Mouse (Mus musculus): ENCODE measurements at regions not wholly inside any gene's neighbourhood (a gene's known extent, or its start where the extent isn't known, plus 50 kb on each side); places are given as distances from the start of the nearest gene placed in this dataset.
A peak's percentile ranks its signal among the peaks of the same experiment; 100 is the strongest.

- no peak overlapping the region for H3K4me3 ChIP-seq (ENCODE audit: low read length)
- H3K4me1 ChIP-seq (ENCODE audit: control insufficient read depth, insufficient read depth, low read length): peaks cover 5% of the 10 kb centered on the region; the same call in 1 of the 2 replicates
- H3K9ac ChIP-seq (ENCODE audit: low read depth, low read length): no peak overlapping the region
- no peaks in the 10 kb centered on the region for H3K36me3 ChIP-seq (ENCODE audit: control insufficient read depth, insufficient read depth, low read length)
- ATAC-seq (ENCODE audit: low FRiP score, low TSS enrichment): peak; percentile 75
- H3K4me2 ChIP-seq (replicated peaks; ENCODE audit: low read depth, low read length): peak overlapping the region; percentile 4
- peak overlapping the region; percentile 48; the same call in 1 of the 2 replicates for H3K27ac ChIP-seq (ENCODE audit: low read depth, low read length)
- no peaks in the 10 kb centered on the region for H3K27me3 ChIP-seq (ENCODE audit: control insufficient read depth, insufficient read depth, low read length)
- 7% methylated on average over 11 of the region's 11 CpGs for WGBS
- no peaks in the 10 kb centered on the region for H3K9me3 ChIP-seq (ENCODE audit: control insufficient read depth, low read length)
These were observed 203.0 kb downstream of the Csl start for GRCm38 (mm10) chr10:99556353-99557036.

GRCm38 (mm10) chr10:99558656-99559055, 200.8 kb downstream of the Csl start:
- Histone ChIP-seq H3K4me1 (ENCODE audit: control insufficient read depth, insufficient read depth, low read length) (peaks cover 5% of the 10 kb centered on the region; the same call in 1 of the 2 replicates), H3K9ac (ENCODE audit: low read depth, low read length) (no peak overlapping the region), H3K4me3 (ENCODE audit: low read length) (no peak overlapping the region), H3K4me2 (replicated peaks; ENCODE audit: low read depth, low read length) (no peak overlapping the region), H3K36me3 (ENCODE audit: control insufficient read depth, insufficient read depth, low read length) (no peaks in the 10 kb centered on the region), H3K9me3 (ENCODE audit: control insufficient read depth, low read length) (no peaks in the 10 kb centered on the region), H3K27ac (ENCODE audit: low read depth, low read length) (no peak overlapping the region), H3K27me3 (ENCODE audit: control insufficient read depth, insufficient read depth, low read length) (no peaks in the 10 kb centered on the region)
- ATAC-seq (ENCODE audit: low FRiP score, low TSS enrichment): no peak
- 86% methylated on average over 5 of the region's 5 CpGs for WGBS

DNA sequence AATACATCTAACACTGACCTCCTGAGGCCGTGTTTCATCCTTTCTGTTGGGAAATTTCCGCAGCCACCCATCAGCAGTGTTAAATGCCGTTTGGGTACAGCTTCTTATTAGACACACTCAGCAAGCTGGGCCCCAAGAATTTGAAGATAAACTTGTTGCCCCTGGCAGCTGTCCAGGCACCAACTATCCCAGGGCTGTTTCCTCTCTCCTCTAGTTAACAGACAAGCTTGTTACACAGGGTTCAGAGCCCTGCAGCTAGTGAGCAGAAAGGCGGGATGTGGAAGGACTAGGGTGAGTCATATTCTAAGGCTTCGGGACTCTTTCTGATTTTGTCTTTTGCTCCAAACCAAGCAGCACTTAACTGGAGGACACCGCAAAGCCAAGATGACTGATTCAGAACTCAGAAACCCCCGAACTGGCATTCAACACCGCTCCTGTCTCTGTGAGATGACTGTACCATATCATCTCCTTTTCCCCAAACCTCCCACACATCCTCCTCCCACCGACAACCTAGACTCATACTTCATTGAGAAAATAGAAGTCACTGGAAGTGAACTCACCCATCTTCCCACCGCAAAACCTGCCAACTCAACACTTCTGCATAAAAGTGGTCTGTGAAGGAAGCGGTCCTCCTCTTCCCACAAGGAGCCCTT, 198.2 kb downstream of the Csl start:
- no peak overlapping the region for H3K9ac ChIP-seq (ENCODE audit: low read depth, low read length)
- no peaks in the 10 kb centered on the region for H3K27me3 ChIP-seq (ENCODE audit: control insufficient read depth, insufficient read depth, low read length)
- no peak overlapping the region for H3K4me2 ChIP-seq (replicated peaks; ENCODE audit: low read depth, low read length)
- H3K27ac ChIP-seq (ENCODE audit: low read depth, low read length): no peak overlapping the region
- peaks cover 5% of the 10 kb centered on the region; the same call in 1 of the 2 replicates for H3K4me1 ChIP-seq (ENCODE audit: control insufficient read depth, insufficient read depth, low read length)
- no peak overlapping the region for H3K4me3 ChIP-seq (ENCODE audit: low read length)
- H3K9me3 ChIP-seq (ENCODE audit: control insufficient read depth, low read length): no peaks in the 10 kb centered on the region
- 71% methylated on average over 11 of the region's 11 CpGs for WGBS
- H3K36me3 ChIP-seq (ENCODE audit: control insufficient read depth, insufficient read depth, low read length): no peaks in the 10 kb centered on the region
- ATAC-seq (ENCODE audit: low FRiP score, low TSS enrichment): no peak

- 90% methylated on average over 4 of the region's 4 CpGs for WGBS
- Histone ChIP-seq H3K27ac (ENCODE audit: low read depth, low read length) (no peak overlapping the region), H3K4me1 (ENCODE audit: control insufficient read depth, insufficient read depth, low read length) (no peaks in the 10 kb centered on the region; the same call in 1 of the 2 replicates), H3K27me3 (ENCODE audit: control insufficient read depth, insufficient read depth, low read length) (no peaks in the 10 kb centered on the region), H3K4me3 (ENCODE audit: low read length) (no peak overlapping the region), H3K9ac (ENCODE audit: low read depth, low read length) (no peak overlapping the region), H3K4me2 (replicated peaks; ENCODE audit: low read depth, low read length) (no peak overlapping the region), H3K9me3 (ENCODE audit: control insufficient read depth, low read length) (no peaks in the 10 kb centered on the region), H3K36me3 (ENCODE audit: control insufficient read depth, insufficient read depth, low read length) (no peaks in the 10 kb centered on the region)
- no peak for ATAC-seq (ENCODE audit: low FRiP score, low TSS enrichment)
These were observed 194.9 kb downstream of the Csl start for GRCm38 (mm10) chr10:99564605-99565004.

DNA sequence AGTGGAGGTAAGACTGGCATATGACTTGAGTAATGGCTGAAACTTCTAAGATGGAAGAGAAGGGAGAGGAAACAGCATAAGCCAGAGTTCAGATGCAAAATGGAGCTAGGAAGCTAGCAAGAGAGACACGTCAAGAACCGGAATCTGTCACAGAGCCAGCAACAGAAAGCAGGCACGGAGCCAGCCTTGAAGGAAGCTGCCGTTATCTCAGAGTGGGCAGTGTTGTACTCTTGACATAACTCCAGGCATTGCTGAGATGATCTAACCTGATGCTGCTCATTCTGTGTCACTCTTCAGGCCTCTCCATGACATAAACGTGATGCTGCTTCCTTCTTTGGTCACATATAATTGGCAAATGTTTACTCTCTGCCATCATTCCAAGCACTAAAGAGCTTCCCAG, 191.0 kb downstream of the Csl start:
- Histone ChIP-seq H3K9ac (ENCODE audit: low read depth, low read length) (no peak overlapping the region), H3K9me3 (ENCODE audit: control insufficient read depth, low read length) (no peaks in the 10 kb centered on the region), H3K36me3 (ENCODE audit: control insufficient read depth, insufficient read depth, low read length) (no peaks in the 10 kb centered on the region), H3K27me3 (ENCODE audit: control insufficient read depth, insufficient read depth, low read length) (no peaks in the 10 kb centered on the region), H3K4me2 (replicated peaks; ENCODE audit: low read depth, low read length) (no peak overlapping the region), H3K4me1 (ENCODE audit: control insufficient read depth, insufficient read depth, low read length) (peaks cover 7% of the 10 kb centered on the region; the same call in 1 of the 2 replicates), H3K4me3 (ENCODE audit: low read length) (no peak overlapping the region), H3K27ac (ENCODE audit: low read depth, low read length) (no peak overlapping the region)
- ATAC-seq (ENCODE audit: low FRiP score, low TSS enrichment): no peak
- 83% methylated on average over 5 of the region's 5 CpGs for WGBS

GRCm38 (mm10) chr10:99570190-99570589, 189.3 kb downstream of the Csl start:
- 23% methylated on average over 2 of the region's 2 CpGs for WGBS
- H3K9ac ChIP-seq (ENCODE audit: low read depth, low read length): no peak overlapping the region
- no peak overlapping the region for H3K4me2 ChIP-seq (replicated peaks; ENCODE audit: low read depth, low read length)
- no peak for ATAC-seq (ENCODE audit: low FRiP score, low TSS enrichment)
- H3K36me3 ChIP-seq (ENCODE audit: control insufficient read depth, insufficient read depth, low read length): no peaks in the 10 kb centered on the region
- peaks cover 7% of the 10 kb centered on the region; the same call in 1 of the 2 replicates for H3K4me1 ChIP-seq (ENCODE audit: control insufficient read depth, insufficient read depth, low read length)
- H3K4me3 ChIP-seq (ENCODE audit: low read length): no peak overlapping the region
- H3K27ac ChIP-seq (ENCODE audit: low read depth, low read length): no peak overlapping the region
- no peaks in the 10 kb centered on the region for H3K27me3 ChIP-seq (ENCODE audit: control insufficient read depth, insufficient read depth, low read length)
- H3K9me3 ChIP-seq (ENCODE audit: control insufficient read depth, low read length): no peaks in the 10 kb centered on the region

- Histone ChIP-seq H3K36me3 (ENCODE audit: control insufficient read depth, insufficient read depth, low read length) (no peaks in the 10 kb centered on the region), H3K4me2 (replicated peaks; ENCODE audit: low read depth, low read length) (no peak overlapping the region), H3K27ac (ENCODE audit: low read depth, low read length) (no peak overlapping the region), H3K4me1 (ENCODE audit: control insufficient read depth, insufficient read depth, low read length) (peaks cover 10% of the 10 kb centered on the region; the same call in 1 of the 2 replicates), H3K4me3 (ENCODE audit: low read length) (no peak overlapping the region), H3K27me3 (ENCODE audit: control insufficient read depth, insufficient read depth, low read length) (no peaks in the 10 kb centered on the region), H3K9ac (ENCODE audit: low read depth, low read length) (no peak overlapping the region), H3K9me3 (ENCODE audit: control insufficient read depth, low read length) (no peaks in the 10 kb centered on the region)
- WGBS: 69% methylated on average over 14 of the region's 14 CpGs
- no peak for ATAC-seq (ENCODE audit: low FRiP score, low TSS enrichment)
These were observed 185.5 kb downstream of the Csl start for GRCm38 (mm10) chr10:99573997-99574396.

- Histone ChIP-seq H3K27ac (ENCODE audit: low read depth, low read length) (no peak overlapping the region), H3K36me3 (ENCODE audit: control insufficient read depth, insufficient read depth, low read length) (no peaks in the 10 kb centered on the region), H3K9me3 (ENCODE audit: control insufficient read depth, low read length) (no peaks in the 10 kb centered on the region), H3K27me3 (ENCODE audit: control insufficient read depth, insufficient read depth, low read length) (no peaks in the 10 kb centered on the region), H3K9ac (ENCODE audit: low read depth, low read length) (no peak overlapping the region), H3K4me3 (ENCODE audit: low read length) (no peak overlapping the region), H3K4me2 (replicated peaks; ENCODE audit: low read depth, low read length) (no peak overlapping the region), H3K4me1 (ENCODE audit: control insufficient read depth, insufficient read depth, low read length) (0 out of 2 replicates have a peak, but pooled peaks cover 4% of the 10 kb centered on the region)
- ATAC-seq (ENCODE audit: low FRiP score, low TSS enrichment): no peak
- 67% methylated on average over 7 of the region's 7 CpGs for WGBS
These were observed 184.2 kb downstream of the Csl start for GRCm38 (mm10) chr10:99575294-99575693.

GRCm38 (mm10) chr10:99576301-99576700, 183.2 kb downstream of the Csl start:
- Histone ChIP-seq H3K9me3 (ENCODE audit: control insufficient read depth, low read length) (no peaks in the 10 kb centered on the region), H3K36me3 (ENCODE audit: control insufficient read depth, insufficient read depth, low read length) (no peaks in the 10 kb centered on the region), H3K27ac (ENCODE audit: low read depth, low read length) (no peak overlapping the region), H3K4me2 (replicated peaks; ENCODE audit: low read depth, low read length) (no peak overlapping the region), H3K4me1 (ENCODE audit: control insufficient read depth, insufficient read depth, low read length) (0 out of 2 replicates have a peak, but pooled peaks cover 3% of the 10 kb centered on the region), H3K9ac (ENCODE audit: low read depth, low read length) (no peak overlapping the region), H3K27me3 (ENCODE audit: control insufficient read depth, insufficient read depth, low read length) (no peaks in the 10 kb centered on the region), H3K4me3 (ENCODE audit: low read length) (no peak overlapping the region)
- 79% methylated on average over 5 of the region's 5 CpGs for WGBS
- no peak for ATAC-seq (ENCODE audit: low FRiP score, low TSS enrichment)
